Mouse (Mus musculus) myocyte (in vitro differentiated cells): ENCODE data around the gene Ppard.

Experiments used
- CEBPB ChIP-seq: IDR thresholded peaks from 2 replicates; pipeline ENCODE4 v1.6.1; 2011; ENCODE audit warnings: mild to moderate bottlenecking, moderate library complexity; ENCODE audit not compliant: poor library complexity, insufficient read depth, severe bottlenecking
- E2F4 ChIP-seq: IDR thresholded peaks from one replicate; pipeline ENCODE4 v1.6.1; 2011; ENCODE audit warnings: mild to moderate bottlenecking, control low read depth, moderate library complexity; ENCODE audit not compliant: insufficient read depth
- MYOD1 ChIP-seq, 3 experiments: IDR thresholded peaks; one replicate each; pipeline ENCODE4 v1.6.1; 2011; ENCODE audit warnings: control low read depth in 2 of 3, low read depth in 2 of 3, mild to moderate bottlenecking in 2 of 3, moderate library complexity in 1 of 3; ENCODE audit not compliant: insufficient read length in 2 of 3, control insufficient read depth in 1 of 3
- POLR2A ChIP-seq: IDR thresholded peaks from one replicate; pipeline ENCODE4 v1.6.1; 2011; ENCODE audit warnings: low read depth, mild to moderate bottlenecking, control low read depth, moderate library complexity; ENCODE audit not compliant: insufficient read length

GRCm38 (mm10) chr17:28207591-28208313 lies 24.7 kb upstream of the Ppard start, which contains the start of gene Def6:
- TF ChIP-seq POLR2A (peak; percentile 58), CEBPB (no peak), E2F4 (no peak), MYOD1 (IDR thresholded peaks at IDR 0.05; ENCODE audit: control insufficient read depth in 1 of 3, insufficient read length in 2 of 3, low read depth in 2 of 3) (peak in 2 of 3 experiments; percentile 62 to 82)
